Mouse (Mus musculus) naive thymus-derived CD4-positive, alpha-beta T cell, adult 2 months (primary cell): ENCODE measurements around the gene Gdf10.

ENCODE experiments used
- DNase-seq: peaks from one replicate; pipeline ENCODE4 v3.0.0-alpha.2; 2011; ENCODE audit warnings: low read depth

The Gdf10 gene

GRCm38 (mm10) chr14:33923168-33924070 is at the start of gene Gdf10:
Gene Gdf10 (plus strand): TSS chr14:33923587.
- DNase-seq: no peak

DNA sequence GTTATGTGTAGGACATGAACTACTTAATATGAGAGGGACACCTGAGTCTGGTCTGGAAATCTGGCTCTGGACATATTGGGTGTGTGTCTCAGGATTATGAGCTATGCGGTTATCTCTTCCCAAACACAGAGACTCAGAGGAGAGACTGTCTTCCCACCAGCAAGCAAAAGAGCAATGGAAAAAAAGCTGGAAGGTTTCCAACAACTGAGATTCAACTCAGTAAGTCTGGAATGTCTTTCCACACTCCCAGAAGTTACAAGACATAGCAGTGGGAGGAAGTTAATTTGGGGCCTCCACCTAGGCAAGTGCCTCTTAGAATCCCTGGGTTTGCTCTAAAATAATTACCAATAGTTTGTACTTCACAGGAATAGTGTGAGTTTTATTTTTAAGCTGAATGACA is 44.6 kb upstream of the Gdf10 start:
- DNase-seq: no peak

GRCm38 (mm10) chr14:33880236-33880635 is 43.2 kb upstream of the Gdf10 start:
- no peak for DNase-seq

DNA sequence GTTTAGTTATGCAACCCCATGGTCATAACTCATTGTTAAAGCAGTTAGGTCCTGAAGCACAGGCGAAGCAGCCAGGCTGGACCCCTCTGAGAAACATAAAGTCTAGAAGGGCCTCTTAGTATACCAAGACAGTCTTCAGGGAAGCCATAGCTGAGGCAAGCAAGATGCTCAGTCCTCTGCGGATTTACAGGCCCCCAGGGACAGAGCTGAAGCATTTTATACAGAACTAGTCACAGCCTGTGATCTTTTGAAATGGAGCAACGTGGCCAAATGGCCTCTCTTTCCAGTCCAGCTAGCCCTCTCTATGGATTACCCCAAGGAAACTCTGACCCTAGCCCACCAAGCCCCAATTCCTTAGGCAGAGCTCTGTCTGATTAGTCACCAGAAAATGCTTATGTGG is 41.9 kb upstream of the Gdf10 start:
- no peak for DNase-seq

- no peak for DNase-seq
Observed at GRCm38 (mm10) chr14:33883046-33883445, 40.3 kb upstream of the Gdf10 start.

DNA sequence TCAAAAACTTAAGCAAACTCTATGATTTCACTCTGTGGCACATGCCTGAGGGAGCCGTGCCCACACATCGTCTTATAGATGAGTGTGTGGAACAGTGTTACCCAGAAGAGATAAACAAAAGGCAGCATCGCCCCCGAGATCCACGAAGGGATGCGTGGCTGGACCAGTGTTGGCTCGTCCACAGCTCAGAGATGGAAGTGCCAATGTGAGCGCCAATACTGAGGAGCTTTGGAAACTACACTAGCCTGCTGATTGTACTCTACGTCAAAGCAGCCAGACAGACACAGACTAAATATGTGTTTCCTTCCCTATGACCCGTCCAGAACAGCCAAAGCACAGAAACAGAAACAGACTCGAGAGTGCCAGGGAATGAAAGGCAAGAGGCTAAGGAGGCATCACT is 37.9 kb upstream of the Gdf10 start:
- DNase-seq: no peak

- DNase-seq: no peak
Observed at GRCm38 (mm10) chr14:33888387-33889035, 34.9 kb upstream of the Gdf10 start.

- DNase-seq: no peak
Observed at GRCm38 (mm10) chr14:33889971-33890370, 33.4 kb upstream of the Gdf10 start.

DNA sequence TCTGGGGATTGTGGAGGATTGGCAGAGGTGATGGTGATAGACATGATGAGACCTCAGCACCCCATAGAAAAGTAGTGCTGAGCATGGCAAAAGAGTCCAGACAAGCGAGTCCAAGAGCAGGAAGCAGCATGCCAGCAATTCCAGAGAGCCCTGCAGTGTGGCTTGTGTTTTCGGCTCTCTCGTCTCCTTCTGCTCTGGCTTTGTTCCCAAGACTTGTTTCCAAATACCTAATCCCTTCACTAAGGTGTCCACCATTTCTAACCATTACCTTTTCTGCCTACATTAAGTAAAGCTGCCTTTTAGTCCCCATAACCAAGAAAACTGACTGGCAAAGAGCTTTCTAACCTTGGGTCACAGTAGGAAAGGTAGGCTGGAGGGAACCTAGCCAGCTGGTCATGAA is 31.9 kb upstream of the Gdf10 start:
- DNase-seq: no peak

DNA sequence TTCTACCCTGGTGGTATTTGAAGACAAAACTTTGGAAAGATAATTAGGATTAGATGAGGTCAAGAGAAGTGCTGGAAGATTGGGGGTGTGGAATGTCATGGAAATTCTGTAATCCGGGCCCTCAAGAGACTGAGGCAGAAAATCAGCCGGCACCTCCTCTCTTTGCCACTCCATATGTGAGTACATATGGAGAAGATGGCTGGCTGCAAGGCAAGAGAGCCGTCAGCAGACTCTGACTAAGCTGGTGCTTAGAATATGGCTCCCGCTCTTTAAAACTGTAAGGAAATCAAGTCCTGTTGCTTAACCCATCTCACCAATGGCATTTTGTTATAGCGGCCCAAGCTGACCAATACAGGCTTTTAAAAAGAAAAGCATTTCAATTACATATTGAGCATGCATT is 27.6 kb upstream of the Gdf10 start:
- DNase-seq: no peak

- DNase-seq: no peak
Observed at GRCm38 (mm10) chr14:33896628-33897300, 26.6 kb upstream of the Gdf10 start.

DNA sequence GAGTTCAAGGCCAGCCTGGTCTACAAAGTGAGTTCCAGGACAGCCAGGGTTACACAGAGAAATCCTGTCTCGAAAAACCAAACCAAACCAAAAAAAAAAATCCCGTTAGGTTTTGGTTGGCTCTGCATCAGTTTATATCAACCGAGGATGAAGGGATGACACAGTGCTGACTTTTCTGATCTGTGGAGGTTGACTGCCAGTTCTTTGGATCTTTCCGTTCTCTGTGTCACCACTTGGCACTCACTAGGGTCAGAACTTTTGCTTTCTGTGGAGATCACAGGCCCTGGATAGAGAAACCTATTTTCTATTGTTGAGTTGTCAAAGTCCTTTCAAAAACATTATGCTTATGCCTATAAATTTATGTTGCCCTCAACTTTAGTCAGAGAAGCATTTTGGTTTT is 20.6 kb upstream of the Gdf10 start:
- no peak for DNase-seq

GRCm38 (mm10) chr14:33903199-33903598 is 20.2 kb upstream of the Gdf10 start:
- no peak for DNase-seq

DNA sequence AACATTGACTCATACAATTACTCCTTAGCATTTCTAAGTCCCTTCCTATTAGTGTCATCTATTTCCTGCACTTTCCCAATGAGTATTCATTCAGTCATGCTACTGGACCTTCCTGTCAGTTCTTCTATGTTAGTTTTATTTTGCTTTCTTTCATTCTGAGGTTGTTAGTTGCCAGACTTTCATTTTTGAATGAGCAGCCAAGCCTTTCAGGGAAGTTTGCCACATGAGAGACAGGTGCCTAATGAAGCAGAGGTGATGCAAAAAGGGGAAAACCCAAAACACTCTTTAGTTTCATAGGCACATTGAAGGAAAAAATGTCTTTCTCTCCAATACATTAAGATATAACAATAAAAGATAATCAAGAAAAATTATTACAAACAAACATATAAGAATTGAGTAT is 18.5 kb upstream of the Gdf10 start:
- DNase-seq: no peak

- no peak for DNase-seq
Observed at GRCm38 (mm10) chr14:33913727-33914126, 9.7 kb upstream of the Gdf10 start.

DNA sequence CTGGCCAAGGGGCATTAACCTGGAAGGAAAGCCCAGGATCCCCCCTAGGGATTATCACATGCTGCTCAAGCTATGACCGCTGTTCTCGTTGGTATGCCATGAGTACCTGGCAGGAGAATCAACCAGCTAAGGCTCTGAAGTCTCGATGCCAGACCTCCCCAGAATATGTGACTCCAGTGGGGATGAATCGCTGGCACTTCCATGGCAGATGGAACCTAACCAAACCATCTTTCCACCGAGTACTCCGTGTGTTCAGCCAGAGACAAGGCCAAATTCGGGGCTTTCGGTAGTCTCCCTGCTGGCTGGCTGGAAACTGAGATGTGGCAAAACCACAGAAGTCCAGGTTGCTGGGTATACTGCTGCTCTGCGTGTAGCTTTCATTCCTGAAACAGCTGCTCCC is 9.2 kb upstream of the Gdf10 start:
- DNase-seq: no peak

DNA sequence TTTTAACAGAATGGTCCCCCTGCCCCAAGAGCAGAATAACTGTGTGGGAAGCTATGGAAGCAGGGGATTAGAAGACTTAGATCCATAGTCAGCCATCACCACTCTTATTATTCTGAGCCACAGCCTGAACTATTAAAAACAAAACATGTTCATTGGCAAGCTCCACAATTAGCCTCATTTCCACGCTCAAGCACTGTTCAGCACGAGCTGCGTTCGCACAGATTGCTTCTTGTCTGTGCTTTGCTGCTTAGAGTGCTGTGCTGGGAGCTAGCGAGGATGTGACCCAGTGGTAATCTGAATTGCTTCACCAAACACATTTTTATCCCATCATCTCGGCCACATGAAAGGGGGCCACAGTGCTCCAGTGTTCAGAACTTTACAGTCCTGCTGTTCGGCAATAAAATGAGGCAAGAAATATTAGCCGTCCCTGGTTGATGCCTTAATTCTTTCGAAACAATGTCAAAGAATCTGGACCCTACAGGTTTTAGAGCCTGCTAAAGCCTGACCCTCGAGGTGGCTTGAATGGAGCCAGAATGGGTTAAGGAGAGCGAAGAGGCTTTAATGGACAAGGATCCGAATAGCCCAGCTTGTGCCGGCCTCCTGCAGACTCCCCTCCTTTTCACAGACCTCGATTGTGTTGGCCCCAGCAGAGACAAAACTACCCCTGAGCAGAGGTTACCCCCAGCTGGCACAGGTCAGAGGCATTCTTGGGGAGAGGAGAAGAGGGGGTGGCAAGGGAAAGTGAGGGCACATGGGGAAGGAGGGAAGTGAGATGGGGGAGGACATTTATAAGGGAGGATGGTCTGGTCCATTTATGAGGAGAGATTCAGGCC is 2.4 kb upstream of the Gdf10 start:
- DNase-seq: no peak

DNA sequence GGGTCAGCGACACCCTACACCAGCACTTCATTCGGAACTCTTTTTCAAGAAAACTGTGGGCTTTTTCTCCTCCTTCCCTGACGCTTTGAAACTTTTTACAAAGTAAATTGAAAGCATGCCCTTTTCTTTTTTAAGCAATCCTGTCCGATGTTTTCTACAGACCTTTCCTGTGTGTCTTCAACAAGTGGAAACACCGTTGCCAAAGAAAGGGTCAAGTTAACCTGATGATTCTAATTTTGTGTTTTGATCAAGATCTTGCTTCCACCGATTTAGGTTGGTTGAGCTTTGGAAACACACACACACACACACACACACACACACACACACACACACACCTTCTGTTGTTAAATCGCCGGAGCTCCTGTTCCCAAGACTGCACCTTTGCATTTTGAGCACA is 618 bp upstream of the Gdf10 start:
- DNase-seq: no peak

DNA sequence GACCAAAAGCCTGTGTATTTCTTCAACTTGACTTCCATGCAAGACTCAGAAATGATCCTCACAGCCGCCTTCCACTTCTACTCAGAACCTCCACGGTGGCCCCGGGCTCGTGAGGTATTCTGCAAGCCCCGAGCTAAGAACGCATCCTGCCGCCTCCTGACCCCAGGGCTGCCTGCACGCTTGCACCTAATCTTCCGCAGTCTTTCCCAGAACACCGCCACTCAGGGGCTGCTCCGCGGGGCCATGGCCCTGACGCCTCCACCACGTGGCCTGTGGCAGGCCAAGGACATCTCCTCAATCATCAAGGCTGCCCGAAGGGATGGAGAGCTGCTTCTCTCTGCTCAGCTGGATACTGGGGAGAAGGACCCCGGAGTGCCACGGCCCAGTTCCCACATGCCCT is 8.5 kb downstream of the Gdf10 start:
- no peak for DNase-seq

GRCm38 (mm10) chr14:33932935-33933703 is 9.7 kb downstream of the Gdf10 start:
- no peak for DNase-seq

GRCm38 (mm10) chr14:33933778-33934317 is 10.5 kb downstream of the Gdf10 start:
- DNase-seq: no peak
